Mouse (Mus musculus) kidney, postnatal 10 days (tissue): ENCODE measurements at regions not wholly inside any gene's neighbourhood (a gene's known extent, or its start where the extent isn't known, plus 50 kb on each side); places are given as distances from the start of the nearest gene placed in this dataset.

Experiments used
- DNase-seq: peaks from one replicate; pipeline ENCODE4 v3.0.0; 2021; ENCODE audit warnings: mixed read lengths

DNA sequence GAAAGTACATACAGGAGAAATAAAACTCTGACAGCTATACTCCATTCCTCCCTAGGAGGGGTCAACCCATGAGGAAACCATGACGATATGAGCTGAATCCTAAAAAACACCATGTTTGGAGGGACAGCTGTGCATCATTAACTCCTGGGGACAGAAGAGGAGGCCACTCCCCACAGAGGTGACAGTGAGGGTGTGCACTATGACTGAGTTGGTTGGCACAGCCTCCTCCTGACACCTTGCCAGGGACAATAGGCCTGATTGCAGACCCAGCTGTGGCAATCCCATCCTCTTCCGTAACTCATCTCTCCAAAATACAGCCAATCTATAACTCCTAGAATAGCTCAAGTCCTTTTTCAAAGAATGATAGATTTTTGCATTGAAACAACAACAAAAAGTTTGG is 112.0 kb downstream of the Rbm43 start:
- no peak for DNase-seq

DNA sequence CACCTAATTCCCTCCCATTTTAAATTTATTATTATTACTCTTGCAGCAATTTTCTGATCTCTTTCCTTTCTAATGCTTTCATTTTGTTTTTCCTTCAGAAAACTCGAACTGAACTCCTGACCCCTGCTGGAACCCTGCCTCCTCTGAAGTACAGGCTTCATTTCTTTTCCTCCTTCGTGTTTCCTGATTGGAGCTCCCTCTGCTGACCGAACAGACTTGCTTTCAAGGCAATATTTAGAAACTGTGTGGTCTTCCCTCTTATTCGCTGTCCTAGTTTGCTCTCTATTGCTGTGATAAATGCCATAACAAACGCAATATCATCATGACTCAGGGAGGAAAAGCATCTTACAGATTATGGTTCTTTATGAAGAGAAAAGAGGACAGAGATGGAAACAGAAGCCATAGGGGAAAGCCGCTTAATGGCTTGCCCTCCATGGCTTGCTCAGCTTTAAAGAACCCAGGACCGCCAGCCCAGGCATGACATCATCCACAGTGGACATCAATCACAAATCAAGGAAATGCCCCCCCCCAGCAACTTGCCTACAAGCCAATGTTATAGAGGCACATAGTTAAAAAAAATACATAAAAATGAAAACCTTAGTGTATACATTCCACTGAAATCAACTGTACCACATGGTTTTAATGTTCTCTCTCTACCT is 104.5 kb downstream of the Rbm43 start:
- DNase-seq, result peak; percentile 89

DNA sequence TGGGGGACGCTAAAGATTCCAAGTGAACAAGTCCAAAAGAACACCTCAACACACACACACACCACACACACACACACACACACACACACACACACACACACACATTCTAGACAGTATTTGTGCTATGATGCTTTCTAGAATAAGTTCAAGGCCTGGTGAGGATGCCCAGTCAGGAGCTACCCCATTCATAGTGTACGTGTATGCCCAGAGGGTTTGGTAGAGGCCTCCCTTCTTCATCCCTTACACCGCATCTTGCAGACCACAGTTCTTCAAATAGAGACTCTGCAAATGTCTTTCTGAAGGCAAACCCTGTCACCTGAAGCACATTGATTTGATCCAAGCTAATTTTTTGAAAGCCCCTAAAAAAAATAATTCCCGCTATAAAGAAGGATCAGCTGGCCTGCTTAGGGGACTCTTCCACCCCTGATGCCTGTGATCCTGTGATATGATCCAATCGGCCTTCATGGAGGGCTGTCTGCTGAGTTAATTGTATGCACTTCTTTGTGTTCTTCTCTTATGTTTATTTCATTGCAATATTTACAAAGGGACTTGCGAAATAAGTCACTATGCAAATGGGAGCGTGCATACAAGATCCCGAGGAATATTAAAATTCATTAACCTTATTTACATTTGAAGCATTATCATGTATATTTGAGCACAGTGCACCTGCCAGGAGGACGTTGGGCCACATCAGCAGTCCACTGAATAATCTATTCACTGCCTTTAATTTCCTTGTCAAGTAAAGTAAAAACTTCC is 103.8 kb downstream of the Rbm43 start:
- DNase-seq, result no peak

DNA sequence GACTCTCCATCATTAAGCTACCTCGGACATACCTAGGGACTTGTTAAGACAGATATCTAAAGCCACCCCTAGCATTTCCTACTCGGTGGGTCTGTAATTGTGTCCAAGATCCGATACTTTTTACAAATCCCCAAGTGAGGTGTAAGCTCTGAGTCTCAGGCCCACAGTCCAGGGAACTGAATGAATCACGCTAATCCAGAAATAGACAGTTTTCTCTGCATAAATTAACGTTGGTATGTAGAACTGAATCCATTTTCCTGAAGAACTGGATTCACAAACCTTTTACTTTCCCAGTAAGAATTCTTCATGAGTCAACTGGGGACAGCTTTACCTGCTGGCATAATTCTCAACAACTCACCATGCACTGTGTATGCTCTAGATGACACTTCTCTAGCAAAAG is 97.1 kb downstream of the Rbm43 start:
- no peak for DNase-seq

DNA sequence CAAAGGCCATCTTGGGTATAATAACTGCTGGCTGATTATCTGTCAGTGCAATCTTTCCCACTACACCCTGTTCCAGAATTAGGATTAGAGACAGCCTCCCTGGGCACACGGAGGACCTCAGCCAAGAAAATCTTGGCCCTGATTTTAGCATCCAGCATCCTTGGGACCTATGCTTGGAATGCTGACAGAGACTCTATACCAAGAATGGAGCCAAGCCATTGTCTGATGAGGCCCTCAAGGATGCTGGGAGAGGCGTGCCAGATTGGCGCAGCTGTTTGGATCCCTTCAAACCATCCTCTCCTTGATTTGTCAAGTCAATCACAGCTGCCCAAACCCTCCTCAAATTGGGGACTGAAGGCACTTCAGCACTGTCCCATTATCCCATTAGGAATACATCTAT is 94.2 kb downstream of the Rbm43 start:
- DNase-seq, result no peak

DNA sequence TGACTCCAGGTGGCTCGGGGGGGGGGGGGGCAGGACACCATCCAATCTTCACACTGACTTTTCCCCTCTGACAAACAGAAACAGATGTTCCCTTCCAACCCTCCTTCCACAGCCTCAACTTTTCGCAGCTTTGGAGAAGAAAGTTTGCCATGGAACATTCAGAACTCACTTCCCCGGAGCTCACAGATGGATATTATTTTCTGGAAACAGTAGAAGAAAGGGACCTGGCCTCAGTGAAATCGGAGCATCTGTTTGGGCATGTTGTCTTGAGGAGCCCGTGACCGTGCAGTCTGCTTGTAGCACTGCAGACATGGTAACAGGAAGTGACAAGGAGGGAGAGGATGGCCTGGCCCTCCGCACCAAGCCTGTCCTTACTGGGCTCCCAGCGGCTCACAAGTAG is 90.1 kb downstream of the Rbm43 start:
- no peak for DNase-seq

DNA sequence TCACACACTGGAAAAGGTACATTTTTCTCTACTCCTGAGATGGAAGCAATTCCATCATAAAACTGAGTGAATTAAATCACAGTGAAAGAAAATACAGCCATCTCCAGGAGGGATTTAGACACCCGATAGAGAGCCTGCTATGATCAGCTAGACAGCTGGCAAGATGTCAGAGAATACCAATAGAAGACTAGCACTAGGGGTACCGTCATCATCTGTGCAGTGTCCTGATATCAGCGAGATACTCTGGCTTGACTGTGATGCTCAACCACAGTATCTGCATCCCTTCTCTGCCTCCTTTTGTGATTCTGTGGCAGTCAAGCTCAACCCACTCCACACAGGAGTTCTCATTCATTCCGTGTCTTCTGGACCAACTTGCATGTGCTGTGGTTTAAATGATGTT is 87.4 kb downstream of the Rbm43 start:
- no peak for DNase-seq

DNA sequence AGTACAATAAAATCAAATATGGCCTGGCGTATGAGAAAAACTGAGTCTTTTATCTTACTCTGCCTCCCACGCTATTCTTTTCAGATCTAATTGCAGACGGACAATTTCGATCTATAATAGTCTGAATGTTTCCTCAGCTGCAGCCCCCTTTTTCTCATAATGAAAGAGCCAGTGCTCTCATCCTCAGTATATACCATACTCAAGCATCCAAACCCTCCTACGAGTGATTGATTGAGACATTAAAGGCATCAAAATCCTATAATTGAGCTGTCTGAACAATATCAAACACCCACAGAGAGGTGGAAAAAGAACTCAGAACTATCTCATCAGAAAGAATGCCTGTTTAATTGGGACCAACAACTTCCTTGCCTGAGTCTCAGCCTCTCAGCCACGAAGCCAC is 87.0 kb downstream of the Rbm43 start:
- DNase-seq, result no peak

DNA sequence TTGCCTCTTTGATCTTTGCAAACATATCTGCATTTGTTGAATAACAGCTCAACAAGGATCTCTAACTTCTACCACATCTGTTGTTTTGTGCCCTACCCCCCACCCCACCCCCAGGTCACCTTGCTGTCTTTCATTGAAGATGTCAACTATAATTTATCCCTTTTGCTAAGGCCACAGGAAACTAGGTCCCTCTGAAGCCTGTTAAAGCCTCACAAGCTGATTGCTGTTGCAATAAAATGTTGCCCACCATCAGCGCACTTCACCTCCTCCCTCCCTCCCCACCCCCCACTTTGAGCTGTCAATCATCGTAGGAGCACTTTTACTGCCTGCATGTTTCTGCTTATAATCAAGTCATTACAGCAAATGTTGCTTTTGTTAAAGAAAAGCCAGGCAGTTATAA is 86.5 kb downstream of the Rbm43 start:
- no peak for DNase-seq

DNA sequence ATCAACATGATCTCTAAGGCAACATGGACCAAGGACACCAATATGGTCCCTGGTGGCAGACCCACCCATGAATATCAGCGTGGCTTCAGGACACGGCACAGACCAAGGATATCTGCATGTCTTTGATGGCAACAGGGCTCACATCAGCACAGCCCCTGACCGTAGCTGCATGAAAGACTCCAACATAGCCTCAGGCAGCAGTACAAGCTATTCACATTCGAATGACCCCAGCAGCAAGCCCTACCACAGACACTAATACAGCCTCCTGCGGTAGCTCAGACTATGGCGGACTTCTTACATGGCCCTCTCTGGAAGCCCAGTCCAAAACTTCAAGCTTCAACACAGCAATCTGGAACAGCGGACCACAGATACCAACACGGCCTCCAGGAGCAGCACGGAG is 84.4 kb downstream of the Rbm43 start:
- DNase-seq, result no peak

DNA sequence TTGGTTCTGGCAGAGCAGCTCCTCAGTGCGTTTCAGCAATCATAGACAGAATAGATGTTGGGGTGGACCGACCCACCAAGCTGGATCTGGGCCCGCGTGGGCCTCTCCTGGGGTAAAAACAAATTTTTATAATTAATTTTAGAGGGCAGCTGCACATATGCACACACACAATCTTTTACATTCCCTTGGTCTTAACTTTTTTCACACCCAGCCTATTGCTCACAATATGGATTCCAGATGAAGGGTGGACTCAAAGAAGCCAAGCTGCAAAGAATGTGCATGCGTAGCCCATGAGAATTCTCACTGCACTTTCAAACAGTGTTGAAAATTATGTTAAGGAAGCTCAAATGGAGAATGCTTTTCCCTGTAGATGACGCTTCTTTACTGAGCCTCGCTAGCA is 83.3 kb downstream of the Rbm43 start:
- DNase-seq, result no peak

DNA sequence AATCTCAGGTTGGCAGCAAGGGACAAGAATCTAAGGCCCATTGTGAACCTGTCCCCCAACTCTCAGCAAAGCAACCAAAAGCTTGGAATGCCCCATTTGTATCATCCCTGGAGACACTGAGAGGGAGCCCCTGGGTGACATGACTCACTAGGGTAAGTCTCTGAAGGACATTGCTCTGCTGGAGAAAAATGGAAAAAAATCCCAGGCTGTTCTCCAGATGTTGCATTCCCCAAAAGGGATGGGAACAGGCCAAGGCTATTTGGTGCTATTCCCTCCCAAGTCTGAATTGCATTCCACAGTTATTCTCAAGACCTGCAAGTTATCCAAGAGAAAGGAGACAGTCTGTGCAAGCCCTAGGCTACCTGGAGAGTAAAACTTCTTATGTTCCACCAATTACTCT is 77.7 kb downstream of the Rbm43 start:
- DNase-seq, result no peak

DNA sequence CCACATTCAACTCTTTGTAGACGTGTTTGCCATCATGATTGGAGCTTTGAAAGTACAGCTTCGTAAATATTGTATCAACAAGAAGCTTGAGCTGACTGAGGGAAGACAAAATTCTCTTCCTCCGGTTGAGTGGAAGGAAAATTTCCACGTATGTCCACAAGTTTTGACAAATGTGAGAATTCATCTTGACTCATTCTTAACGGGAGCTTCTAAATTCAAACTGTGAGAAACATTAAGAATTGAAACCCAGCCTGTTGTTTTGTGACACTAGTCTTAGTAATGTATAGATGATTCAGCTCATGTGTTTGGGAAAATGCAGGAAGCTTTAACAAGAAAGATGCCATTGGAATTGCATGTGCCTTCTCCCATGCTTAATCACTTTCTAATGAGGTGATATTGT is 68.9 kb downstream of the Rbm43 start:
- no peak for DNase-seq

DNA sequence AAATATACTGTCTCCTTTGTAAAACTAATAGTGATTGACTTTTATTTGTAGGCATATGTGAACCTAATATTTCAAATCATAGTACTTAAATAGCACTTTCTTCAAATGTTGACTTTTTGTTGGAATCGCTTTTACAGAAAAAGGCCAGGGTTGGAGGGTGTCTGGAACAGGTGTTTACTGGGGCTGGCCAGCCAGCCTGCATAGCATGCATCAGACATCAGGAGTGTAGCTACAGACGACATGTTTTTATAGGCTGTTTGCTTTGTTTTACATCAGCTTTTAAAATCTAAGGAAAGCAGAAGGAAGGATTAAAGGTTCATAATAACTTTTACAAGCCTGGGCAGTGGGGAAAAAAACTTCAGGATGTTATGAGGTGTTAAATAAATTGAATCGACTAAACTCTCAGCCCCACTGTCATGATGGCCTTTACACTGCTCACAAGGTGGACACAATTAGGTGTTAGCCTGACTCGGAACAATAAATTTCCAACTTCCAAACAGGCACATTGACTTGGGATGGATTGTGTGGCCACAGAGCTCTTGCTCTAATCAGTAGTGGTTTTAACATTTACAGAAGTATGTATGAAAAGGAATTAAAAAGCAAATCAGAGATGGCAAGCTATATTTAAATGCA is 66.0 kb downstream of the Rbm43 start:
- no peak for DNase-seq

DNA sequence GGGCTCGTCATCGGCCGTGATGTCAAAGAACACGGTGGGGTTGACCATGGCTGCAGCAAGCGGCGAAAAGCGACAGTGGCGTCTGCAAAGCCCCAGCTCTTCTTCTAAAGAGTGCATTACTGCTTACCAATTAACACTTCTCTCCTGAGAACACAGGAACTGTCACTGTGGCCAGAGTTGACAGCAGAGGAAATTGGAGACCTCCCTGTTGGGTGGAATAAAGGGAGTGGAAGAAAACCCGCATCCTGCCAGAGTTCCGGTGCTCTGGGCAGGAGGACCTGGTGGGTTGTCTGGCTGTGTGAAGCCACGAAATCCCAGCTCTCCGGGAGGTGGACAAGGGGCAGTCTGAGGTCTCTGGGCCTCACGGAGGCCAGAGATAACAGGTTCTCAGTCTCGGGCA is 63.4 kb downstream of the Rbm43 start:
- no peak for DNase-seq
